Mouse (Mus musculus): ENCODE measurements around the gene Pou2f2.
"Not testable (repeated sequence)": the region's sequence is repeated elsewhere in the genome, so short reads cannot be mapped to it uniquely, and the experiment has no call there.

Gene Pou2f2

DNA sequence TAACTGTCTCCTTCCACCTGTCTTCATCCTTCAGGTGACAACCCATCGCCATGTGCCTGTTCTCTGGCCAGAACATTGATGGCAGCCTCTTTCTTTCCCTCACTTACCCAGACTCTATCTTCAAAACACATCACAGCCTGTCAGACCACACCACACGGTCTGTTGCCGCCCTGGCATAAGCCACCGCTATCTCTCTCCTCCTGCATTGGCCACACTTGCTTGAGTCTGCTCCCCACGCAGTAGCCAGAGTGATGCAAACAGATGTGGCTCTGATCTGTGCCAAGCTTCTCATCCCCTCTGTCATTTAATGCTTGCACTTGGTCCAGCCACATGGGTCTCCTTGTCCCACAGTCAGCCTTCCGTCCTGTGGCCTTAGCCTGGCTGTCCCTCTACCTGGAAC, 116.2 kb downstream of the Pou2f2 start:
- DNase-seq (ENCODE audit: low read depth) = no peak

DNA sequence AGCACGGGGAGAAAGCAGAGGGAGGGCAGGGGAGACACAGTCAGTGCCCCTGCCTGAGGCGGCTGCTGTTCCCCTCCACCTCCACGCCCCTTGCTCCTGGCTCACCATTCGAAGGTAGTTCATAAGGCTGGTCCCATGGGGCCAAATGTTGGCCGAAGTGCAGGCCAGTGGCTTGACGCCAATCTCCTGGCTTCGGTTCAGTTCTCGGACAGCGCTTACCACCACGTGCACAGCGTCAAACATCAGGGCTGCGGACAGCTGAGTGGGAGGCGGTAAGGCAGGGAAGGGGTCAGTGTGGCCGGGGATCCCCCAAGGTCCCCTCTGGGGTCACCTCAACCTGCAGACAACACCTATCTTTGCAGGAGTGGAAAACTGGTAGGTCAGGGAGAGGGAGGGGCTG, 120.7 kb downstream of the Pou2f2 start:
- DNase-seq (ENCODE audit: low read depth) = no peak

DNA sequence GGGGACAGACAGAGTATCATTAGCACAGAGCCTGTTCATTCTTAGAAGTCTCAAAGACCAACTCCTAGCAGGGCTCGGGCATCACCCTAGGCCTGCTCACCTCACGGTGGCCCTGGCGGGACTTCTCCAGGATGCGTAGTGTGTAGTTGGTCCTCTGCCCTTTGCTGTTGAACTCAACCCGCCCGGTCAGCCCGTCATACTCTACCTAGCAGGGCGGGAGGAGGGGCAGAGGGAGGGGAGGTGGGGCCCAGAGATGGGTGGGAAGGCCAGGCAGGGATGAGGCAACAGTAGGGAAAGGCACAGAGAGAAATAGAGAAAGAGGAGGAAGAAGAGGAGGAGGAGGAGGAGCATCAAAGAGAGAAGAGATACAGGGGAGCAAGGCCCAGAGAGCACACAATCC, 121.1 kb downstream of the Pou2f2 start:
- no peak for DNase-seq (ENCODE audit: low read depth)

DNA sequence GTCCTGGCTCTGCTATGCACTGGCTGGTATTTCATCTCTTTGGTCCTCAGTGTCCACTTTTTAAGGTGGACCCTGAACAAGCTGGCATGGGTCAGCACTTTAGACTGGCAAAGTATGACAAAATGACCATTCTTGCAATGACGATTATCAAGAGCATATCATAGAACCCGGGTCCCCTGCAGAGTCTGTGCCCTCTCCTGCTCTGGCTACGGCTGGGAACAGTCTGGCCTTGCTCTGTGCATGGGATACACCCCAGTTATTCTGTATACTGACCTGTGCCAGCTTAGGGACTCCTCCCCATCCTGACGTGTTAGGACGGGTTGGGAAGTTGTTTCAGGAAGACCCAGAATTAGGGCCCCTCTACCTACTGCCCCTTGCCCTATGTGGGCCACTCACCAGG, 121.6 kb downstream of the Pou2f2 start:
- DNase-seq (ENCODE audit: low read depth) = no peak

DNA sequence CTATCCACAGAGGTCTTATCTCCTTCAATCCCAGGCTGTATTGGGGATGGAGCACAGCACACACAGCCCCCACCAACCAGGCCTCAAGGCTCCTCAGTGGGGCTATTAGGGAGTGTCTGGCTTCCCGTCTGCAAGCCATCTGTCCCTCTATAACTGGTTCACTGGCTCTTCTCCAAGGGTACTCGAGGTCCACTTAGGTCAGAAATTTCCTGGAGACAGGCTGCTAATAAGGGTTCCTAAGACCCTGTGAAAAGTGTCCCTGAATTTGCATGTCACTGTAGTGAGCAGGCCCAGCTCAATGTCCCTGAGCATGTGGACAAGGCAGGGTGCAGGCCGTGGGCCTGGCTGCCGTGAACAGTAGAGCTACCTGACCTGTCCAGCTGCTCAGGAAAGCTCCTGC, 122.6 kb downstream of the Pou2f2 start:
- no peak for DNase-seq (ENCODE audit: low read depth)

DNA sequence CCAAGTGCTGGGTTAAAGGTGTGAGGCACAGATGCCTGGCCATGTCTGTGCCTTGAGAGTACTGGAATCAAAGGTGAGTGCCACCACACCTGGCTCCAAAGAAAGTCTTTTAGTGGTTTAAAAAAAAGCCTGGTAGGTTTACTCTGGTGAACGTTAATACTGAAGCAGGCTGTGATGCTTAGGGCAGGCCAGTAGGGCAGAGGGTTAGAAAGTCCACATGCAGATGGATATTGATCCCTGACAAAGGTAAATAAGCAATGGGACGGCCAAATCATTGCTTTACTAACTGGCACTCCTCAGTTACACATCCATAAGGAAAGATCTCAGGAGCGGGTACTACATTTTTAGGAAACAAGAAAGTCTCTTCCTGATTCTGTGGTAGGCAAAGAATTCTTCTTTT, 126.9 kb downstream of the Pou2f2 start:
- DNase-seq (ENCODE audit: low read depth) = no peak

DNA sequence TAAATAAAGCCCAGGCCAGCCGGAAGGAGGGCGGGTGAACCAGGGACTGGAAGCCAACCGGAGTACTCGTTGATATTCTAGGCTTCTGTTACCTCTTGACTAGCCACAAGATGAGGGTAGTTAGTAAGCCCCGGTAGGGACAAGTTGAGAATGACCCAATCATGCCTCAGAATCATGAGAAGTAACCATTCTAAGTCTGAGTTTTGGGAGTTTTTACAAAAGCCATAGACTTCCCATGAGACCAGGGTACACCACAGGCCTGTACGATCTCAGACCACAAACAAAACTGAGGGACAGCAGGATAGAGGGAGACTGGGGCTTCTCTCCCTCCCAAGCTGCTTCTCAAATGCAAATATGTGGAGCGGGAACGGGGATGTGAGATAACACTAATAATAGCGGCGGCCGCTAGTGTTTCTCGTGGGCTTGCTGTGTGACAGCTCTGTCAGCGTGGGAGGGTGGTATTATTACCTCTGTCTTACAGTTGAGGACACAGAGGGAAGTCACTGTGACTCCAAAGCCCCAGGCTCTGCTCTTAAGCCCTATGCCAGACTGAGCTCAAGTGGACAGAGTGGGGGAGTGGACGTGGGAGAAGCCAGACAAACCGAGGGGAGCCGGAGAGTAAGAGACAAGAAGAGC, 130.1 kb downstream of the Pou2f2 start:
- no peak for DNase-seq (ENCODE audit: low read depth)

DNA sequence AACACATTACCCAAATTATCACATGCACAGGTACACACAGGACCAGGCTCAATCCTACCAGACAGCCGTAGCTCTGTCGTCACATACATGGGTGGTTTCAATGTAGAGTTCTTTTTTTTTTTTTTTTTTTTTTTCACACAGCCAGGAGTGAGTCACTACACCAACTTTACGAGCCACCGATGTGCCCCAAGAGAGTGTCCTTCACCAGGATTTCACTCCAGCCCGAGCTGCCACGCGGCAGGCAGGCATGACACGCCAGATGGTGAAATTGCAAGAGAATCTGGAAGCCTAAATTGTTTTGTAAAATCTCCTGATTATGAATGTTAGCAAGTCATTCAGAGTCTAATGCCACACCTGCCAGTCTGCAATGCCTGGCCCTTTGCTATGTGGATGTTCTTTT, 132.2 kb downstream of the Pou2f2 start:
- DNase-seq (ENCODE audit: low read depth) = peak; percentile 50

DNA sequence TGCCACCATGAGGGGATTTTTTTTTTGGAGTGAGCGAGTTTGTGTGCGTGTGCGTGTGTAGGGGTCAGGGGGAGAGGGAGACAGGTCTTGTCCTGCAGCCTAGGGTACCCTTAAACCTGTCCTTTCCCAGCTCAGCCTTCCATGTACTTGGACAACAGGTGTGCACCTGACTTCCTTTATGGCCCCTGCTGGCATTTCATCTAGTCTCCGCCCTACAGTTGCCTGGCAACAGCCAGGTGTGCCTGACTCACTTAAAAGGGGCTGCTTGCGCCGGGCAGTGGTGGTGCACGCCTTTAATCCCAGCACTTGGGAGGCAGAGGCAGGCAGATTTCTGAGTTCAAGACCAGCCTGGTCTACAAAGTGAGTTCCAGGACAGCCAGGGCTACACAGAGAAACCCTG, 134.9 kb downstream of the Pou2f2 start:
- DNase-seq (ENCODE audit: low read depth) = not testable (repeated sequence)

DNA sequence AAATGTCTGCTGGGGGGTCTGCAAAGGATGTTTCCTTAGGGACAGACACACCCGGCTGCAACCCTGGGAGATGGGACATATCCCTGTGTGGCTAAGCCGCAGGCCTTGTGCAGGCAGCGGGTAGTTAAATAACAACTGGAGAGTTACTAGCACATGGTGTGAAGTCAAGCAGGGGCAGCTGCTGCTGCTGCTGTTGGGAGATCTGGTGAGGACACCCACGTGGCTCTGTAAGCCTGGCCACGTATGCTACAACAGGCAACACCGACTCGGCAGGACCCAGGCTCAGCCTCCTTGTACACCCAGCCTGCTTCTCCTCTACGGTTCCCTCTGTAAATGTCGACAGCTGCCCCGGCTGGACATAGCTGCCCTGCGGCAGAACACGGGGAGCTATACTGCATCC, 137.6 kb downstream of the Pou2f2 start:
- no peak for DNase-seq (ENCODE audit: low read depth)

All from 416B (cell line).